Mouse (Mus musculus): ENCODE results near the gene Tmem258. TPM values are rescaled to one million over a fixed set of nuclear protein-coding genes. Genes with fewer than 3 reads are reported as not detected.

Gene Tmem258
- polyA plus RNA-seq, 1 experiment from 2014 or later = 323 TPM

Small RNA genes within 50 kb of the gene (microRNA-seq; reads per million reads assigned to microRNA genes)
- not detected for gene Mir6993

Other genes starting within 250 kb of the Tmem258 start
- gene Fth1, start 223.4 kb upstream of the Tmem258 start, polyA plus RNA-seq (2015; fragmentation: Nextera tagmentation; extraction: Ambion mirVana) = 1,934 and 2,252 TPM in 2 replicates
- gene Best1, start 202.4 kb upstream of the Tmem258 start, polyA plus RNA-seq (2015; fragmentation: Nextera tagmentation; extraction: Ambion mirVana) = 0.28 and 0.30 TPM in 2 replicates
- 22.1 and 24.0 TPM in 2 replicates for gene Rab3il1, start 202.3 kb upstream of the Tmem258 start, polyA plus RNA-seq (2015; fragmentation: Nextera tagmentation; extraction: Ambion mirVana)
- 31.5 and 46.1 TPM in 2 replicates for gene Fads3, start 162.4 kb upstream of the Tmem258 start, polyA plus RNA-seq (2015; fragmentation: Nextera tagmentation; extraction: Ambion mirVana)
- 31.5 and 31.7 TPM in 2 replicates for gene Fads2, start 102.3 kb upstream of the Tmem258 start, polyA plus RNA-seq (2015; fragmentation: Nextera tagmentation; extraction: Ambion mirVana)
- gene Fads1, start 21.1 kb upstream of the Tmem258 start, polyA plus RNA-seq (2015; fragmentation: Nextera tagmentation; extraction: Ambion mirVana) = 39.8 and 44.7 TPM in 2 replicates
- gene Fen1, start 155 bp downstream of the Tmem258 start, polyA plus RNA-seq (2015; fragmentation: Nextera tagmentation; extraction: Ambion mirVana) = 51.6 and 54.9 TPM in 2 replicates
- 4.2 TPM in 2 replicates for gene Myrf, start 36.7 kb downstream of the Tmem258 start, polyA plus RNA-seq (2015; fragmentation: Nextera tagmentation; extraction: Ambion mirVana)
- gene Dagla, start 100.9 kb downstream of the Tmem258 start, polyA plus RNA-seq (2015; fragmentation: Nextera tagmentation; extraction: Ambion mirVana) = 0.89 and 0.92 TPM in 2 replicates
- 0.49 and 0.80 TPM in 2 replicates for gene Syt7, start 185.1 kb downstream of the Tmem258 start, polyA plus RNA-seq (2015; fragmentation: Nextera tagmentation; extraction: Ambion mirVana)